Mouse (Mus musculus): Measurements from ENCODE around the gene Rad1.

DNA sequence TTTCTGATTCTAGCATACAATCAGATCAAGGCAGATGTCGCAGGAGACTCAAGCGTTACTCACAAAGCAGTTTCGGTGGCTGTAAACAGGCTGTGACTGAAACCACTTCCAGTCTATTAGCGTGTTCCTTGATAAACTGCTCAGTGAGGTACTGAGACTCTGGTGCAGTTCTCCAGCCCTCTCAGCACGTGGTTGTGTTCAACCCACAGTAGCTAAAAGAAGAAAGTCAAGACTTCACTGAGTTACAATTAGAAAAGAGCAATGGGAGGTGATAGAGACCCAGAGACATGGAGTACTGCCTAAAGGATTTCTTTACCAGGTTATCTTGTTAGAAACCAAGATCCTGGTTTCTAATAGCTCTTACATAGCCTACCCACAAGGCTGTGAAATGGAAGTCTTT, 13.8 kb downstream of the Rad1 start:
- TF ChIP-seq POLR2A (IDR thresholded peaks at IDR 0.05; ENCODE audit: control insufficient read depth, extremely low read depth, insufficient read depth, low read length, poor library complexity) (no peak), CTCF (IDR thresholded peaks at IDR 0.05; ENCODE audit: borderline replicate concordance, control insufficient read depth, extremely low read depth, insufficient read depth, low read length, poor library complexity) (no peak)

Measured in thymus, adult 2 months (tissue).